Mouse (Mus musculus) brown adipose tissue, adult 24 weeks (tissue): ENCODE results near the gene Eif3d. TPM values are rescaled to one million over a fixed set of nuclear protein-coding genes. Genes with fewer than 3 reads are reported as not detected.

Experiments used
- H3K27ac ChIP-seq: fragments of 200-500 bp; replicated peaks from 2 replicates; pipeline ENCODE4 v1.5.1; 2012; ENCODE audit warnings: low read depth, mild to moderate bottlenecking, low read length
- H3K4me1 ChIP-seq: fragments of 200-500 bp; 2 replicates; pipeline ENCODE4 v1.6.1; 2012; ENCODE audit warnings: low read length, mixed read lengths; ENCODE audit not compliant: control insufficient read depth, insufficient read depth, insufficient read length
- H3K4me3 ChIP-seq: fragments of 200-500 bp; 2 replicates; pipeline ENCODE4 v1.5.1; 2012; ENCODE audit warnings: low read depth, mild to moderate bottlenecking, low read length, moderate library complexity; ENCODE audit not compliant: insufficient read depth
- polyA plus RNA-seq: library from polyadenylated mRNA; stranded (reverse); fragments of >200 nt; gene quantifications from 2 replicates; pipeline ENCODE4 v1.2.4, GENCODE M21; 2012; ENCODE audit not compliant: missing spikeins, insufficient read depth, insufficient read length

Eif3d gene
- polyA plus RNA-seq, 1 experiment: 63.5 TPM

DNA sequence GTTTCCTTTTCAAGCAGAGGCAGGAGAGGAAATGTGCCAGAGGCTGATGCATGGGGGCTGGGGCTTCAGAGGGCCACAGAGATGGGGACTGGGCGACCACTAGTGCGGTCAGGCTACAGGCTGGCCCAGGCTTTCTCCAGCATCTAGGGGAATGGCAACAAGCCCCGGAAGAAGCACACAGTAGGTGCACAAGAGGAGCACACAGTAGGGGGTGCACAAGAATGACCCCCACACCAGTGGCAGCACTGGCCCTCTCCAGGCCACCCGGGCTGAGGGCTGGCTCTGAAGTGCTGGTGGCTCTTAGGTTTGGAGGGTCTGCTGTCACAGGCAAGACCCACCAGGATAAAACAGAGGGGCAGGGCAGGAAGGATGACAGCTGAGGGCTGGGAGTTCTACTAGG lies 55.3 kb downstream of the Eif3d start:
- peak overlapping the region; percentile 74; the same call in 1 of the 2 replicates for H3K27ac ChIP-seq
- no peak overlapping the region for H3K4me3 ChIP-seq
- peaks cover 28% of the 10 kb centered on the region for H3K4me1 ChIP-seq

DNA sequence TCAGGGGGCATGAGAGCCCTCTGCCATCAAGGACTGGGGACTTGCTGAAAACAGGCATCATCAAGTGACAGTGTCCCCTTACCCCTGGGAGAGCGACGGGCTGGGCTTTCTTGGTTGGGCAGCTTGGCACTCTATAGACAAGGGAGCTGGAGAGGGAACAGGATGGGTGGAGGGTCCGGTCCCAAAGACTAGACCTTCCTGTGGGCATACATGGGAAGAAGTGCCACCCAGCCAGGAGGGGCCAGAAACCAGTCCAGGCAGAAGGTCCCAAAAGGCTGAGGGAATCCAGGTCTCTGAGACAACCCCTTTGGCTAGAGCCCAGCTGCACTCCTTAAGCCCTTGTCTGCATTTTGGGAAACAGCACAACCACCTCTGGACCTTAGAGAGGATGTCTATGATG lies 56.1 kb downstream of the Eif3d start:
- peak overlapping the region; percentile 74 for H3K27ac ChIP-seq

DNA sequence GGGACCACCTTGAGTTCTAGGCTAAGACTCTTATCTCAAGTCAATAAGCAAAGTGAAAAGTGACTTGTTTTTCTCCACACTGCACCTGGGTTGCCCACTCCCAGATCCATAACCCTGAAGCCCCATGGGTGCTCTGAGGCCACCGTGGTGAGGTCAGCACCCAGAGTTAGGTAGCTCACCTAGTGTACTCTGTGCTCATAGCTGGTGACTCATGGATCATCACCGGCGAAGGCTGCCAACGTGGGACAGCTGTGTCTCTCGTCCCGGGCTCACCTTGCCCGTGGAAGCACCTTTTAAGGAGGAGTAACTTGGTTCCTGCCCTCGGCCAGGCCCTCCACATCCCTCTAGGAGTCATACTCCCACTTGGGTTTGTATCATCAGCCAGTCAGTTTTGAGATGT lies 57.6 kb downstream of the Eif3d start:
- peaks cover 29% of the 10 kb centered on the region for H3K4me1 ChIP-seq
- H3K4me3 ChIP-seq: no peak overlapping the region
- H3K27ac ChIP-seq: peak overlapping the region; percentile 92

More for the DNA sequence above, 56.1 kb downstream of the Eif3d start:
- H3K4me3 ChIP-seq: no peak overlapping the region
- H3K4me1 ChIP-seq: peaks cover 29% of the 10 kb centered on the region

DNA sequence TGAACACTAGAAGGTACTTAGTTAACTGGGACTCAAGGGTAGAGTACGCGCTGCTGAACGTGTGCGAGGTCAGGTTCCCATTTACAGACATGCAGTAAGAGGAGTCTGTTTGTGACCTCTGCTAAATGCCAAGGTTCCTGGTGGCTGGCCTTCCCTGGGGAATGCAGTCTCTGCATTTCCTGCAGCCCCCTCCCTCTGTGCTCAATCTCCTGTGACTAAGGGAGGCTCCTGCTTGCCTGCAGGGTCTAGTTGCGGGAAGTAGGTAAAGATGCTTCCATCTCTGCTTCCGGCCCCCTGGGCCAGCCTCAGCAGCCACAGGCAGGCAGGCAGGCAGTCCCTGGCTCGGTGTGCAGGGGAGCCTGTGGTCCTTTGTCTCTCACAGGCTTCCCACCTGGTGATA lies 58.0 kb downstream of the Eif3d start:
- Histone ChIP-seq H3K4me1 (peaks cover 31% of the 10 kb centered on the region), H3K4me3 (no peak overlapping the region), H3K27ac (peak overlapping the region; percentile 92)

DNA sequence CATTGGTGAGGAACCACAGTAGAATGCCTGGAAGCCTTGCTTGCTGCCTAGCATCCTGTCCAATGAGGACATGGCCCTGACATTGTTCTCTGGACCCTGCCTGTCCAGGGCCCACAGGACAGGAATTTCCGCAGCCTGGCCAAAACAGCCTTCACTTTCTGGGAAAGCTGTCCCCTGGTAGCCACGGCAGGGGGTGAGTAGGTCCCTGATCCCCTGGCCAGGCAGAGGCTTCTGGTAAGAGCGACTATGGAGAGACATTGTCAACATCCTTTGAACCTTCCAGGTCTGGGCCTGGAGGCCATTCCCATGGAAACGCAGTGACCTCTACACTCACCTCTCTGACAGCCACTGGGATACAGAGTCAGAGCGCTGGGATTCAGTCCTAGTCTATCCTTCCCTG lies 58.6 kb downstream of the Eif3d start:
- Histone ChIP-seq H3K4me1 (peaks cover 34% of the 10 kb centered on the region), H3K27ac (peak overlapping the region; percentile 92), H3K4me3 (no peak overlapping the region)

DNA sequence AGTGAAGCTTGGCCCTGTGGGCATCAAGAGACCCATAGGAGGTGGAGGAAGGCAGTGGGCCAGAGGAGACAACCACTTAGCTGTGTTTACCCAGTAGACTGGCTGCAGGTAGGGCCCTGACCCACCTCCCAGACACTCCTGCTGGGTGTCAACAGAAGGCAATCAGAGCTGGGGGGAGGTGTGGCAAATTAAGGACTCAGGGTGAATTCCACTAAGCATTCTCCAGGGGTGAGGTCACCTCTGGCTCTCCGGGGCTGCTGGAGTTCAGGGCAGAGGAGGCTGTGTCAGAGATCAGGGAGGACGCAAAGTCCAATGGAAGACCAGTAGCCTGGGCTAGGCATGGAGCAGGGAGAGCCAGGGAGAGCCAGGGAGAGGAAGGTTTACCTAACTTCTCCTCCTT lies 59.5 kb downstream of the Eif3d start:
- H3K4me3 ChIP-seq: no peak overlapping the region
- H3K4me1 ChIP-seq: peaks cover 40% of the 10 kb centered on the region
- H3K27ac ChIP-seq: peak overlapping the region; percentile 87

Other genes with a start within 250 kb of the Eif3d start
- gene Apol9b, start 241.8 kb downstream of the Eif3d start, polyA plus RNA-seq: not detected in 2 replicates
- not detected in 2 replicates for gene Apol8, start 213.8 kb downstream of the Eif3d start, polyA plus RNA-seq
- gene Myh9, start 128.6 kb downstream of the Eif3d start, polyA plus RNA-seq: 36.0 and 59.3 TPM in 2 replicates
- 696 and 736 TPM in 2 replicates for gene Txn2, start 41.8 kb downstream of the Eif3d start, polyA plus RNA-seq
- gene Foxred2, start 14.1 kb downstream of the Eif3d start, polyA plus RNA-seq: 0.67 and 0.79 TPM in 2 replicates
- not detected in 2 replicates for gene Cacng2, start 149.2 kb upstream of the Eif3d start, polyA plus RNA-seq
- 13.4 and 16.5 TPM in 2 replicates for gene Ift27, start 203.3 kb upstream of the Eif3d start, polyA plus RNA-seq
- gene Pvalb, start 235.6 kb upstream of the Eif3d start, polyA plus RNA-seq: 171 and 312 TPM in 2 replicates